Mouse (Mus musculus): ENCODE measurements around the gene Cyp4a12a.
"Not testable (repeated sequence)": the region's sequence is repeated elsewhere in the genome, so short reads cannot be mapped to it uniquely, and the experiment has no call there.

Gene Cyp4a12a

GRCm38 (mm10) chr4:115298746-115299145, at the start of gene Cyp4a12a:
TSS of gene Cyp4a12a (plus strand) at chr4:115299046.
- DNase-seq, result not testable (repeated sequence)

- not testable (repeated sequence) for DNase-seq
Measured at GRCm38 (mm10) chr4:115264687-115265569, 33.9 kb upstream of the Cyp4a12a start.

- not testable (repeated sequence) for DNase-seq
Measured at GRCm38 (mm10) chr4:115278215-115278982, 20.4 kb upstream of the Cyp4a12a start.

GRCm38 (mm10) chr4:115280342-115280741, 18.5 kb upstream of the Cyp4a12a start:
- no peak for DNase-seq

GRCm38 (mm10) chr4:115280779-115281178, 18.1 kb upstream of the Cyp4a12a start:
- DNase-seq, result not testable (repeated sequence)

- not testable (repeated sequence) for DNase-seq
Measured at GRCm38 (mm10) chr4:115281231-115281767, 17.5 kb upstream of the Cyp4a12a start.

DNA sequence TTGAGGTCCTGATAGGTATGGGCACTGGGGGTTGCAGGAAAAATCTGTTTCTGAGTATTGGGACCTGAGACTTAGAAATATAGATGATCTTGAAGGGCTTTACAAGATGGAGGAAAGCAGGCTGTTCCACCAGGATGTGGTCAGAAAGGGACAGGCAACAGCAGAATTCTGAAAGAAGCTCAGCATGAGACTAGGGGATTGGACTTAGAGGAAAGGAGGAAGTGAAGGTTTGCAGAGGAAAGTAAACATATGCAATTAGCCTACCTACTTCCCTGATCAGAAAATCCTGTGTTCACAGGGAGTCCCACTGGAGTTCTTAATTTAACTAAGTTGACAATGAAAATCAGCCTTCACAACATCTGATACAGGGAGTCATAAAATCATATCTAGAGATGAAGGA, 26.9 kb downstream of the Cyp4a12a start:
- not testable (repeated sequence) for DNase-seq

DNA sequence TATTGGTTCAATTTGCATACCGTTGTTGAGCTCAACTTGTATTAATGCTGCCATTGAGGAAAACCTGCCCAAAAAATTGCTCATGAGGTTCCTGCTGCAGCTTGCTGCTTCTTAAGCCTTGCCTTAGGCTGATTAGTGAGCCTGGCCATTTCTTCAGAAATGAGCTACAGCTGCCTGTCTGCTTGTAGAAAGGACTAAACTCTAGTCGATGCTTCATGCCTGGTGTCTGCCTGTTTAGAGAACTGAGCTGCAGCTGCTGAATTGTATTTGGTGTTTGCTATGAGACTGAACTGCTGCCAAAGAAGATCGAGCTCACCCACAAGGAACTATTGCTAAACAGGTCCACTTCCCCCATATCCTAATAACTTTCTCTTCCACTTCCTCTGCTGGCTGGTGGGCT, 66.8 kb downstream of the Cyp4a12a start:
- not testable (repeated sequence) for DNase-seq

- peak; percentile 2 for DNase-seq
Measured at GRCm38 (mm10) chr4:115368067-115368466, 69.2 kb downstream of the Cyp4a12a start.

All from right cerebral cortex, adult 18-20 months (tissue).